Mouse (Mus musculus): ENCODE measurements at regions not wholly inside any gene's neighbourhood (a gene's known extent, or its start where the extent isn't known, plus 50 kb on each side); places are given as distances from the start of the nearest gene placed in this dataset.

- H3K36me3 ChIP-seq (ENCODE audit: insufficient read depth, low read length) = no peaks in the 10 kb centered on the region
- H3K4me2 ChIP-seq (replicated peaks; ENCODE audit: low read depth, low read length) = no peak overlapping the region
- no peaks in the 10 kb centered on the region for H3K27me3 ChIP-seq (ENCODE audit: insufficient read depth, low read length)
- no peak overlapping the region for H3K27ac ChIP-seq (ENCODE audit: low read length)
- ATAC-seq (ENCODE audit: low FRiP score, low TSS enrichment) = no peak
- 95% methylated on average over 1 of the region's 1 CpGs for WGBS
- no peak overlapping the region for H3K9ac ChIP-seq (replicated peaks; ENCODE audit: low read length)
- no peaks in the 10 kb centered on the region for H3K9me3 ChIP-seq (ENCODE audit: low read length)
- H3K4me1 ChIP-seq (ENCODE audit: insufficient read depth, low read length) = no peaks in the 10 kb centered on the region
- no peak overlapping the region for H3K4me3 ChIP-seq (ENCODE audit: low read length)
Observed at GRCm38 (mm10) chr13:92969579-92969978, 125.0 kb downstream of the Mtx3 start.

GRCm38 (mm10) chr13:92972891-92973290 lies 128.3 kb downstream of the Mtx3 start:
- no peak for ATAC-seq (ENCODE audit: low FRiP score, low TSS enrichment)
- no peak overlapping the region for H3K4me2 ChIP-seq (replicated peaks; ENCODE audit: low read depth, low read length)
- 81% methylated on average over 5 of the region's 5 CpGs for WGBS
- no peaks in the 10 kb centered on the region for H3K27me3 ChIP-seq (ENCODE audit: insufficient read depth, low read length)
- H3K9me3 ChIP-seq (ENCODE audit: low read length) = no peaks in the 10 kb centered on the region
- no peaks in the 10 kb centered on the region for H3K36me3 ChIP-seq (ENCODE audit: insufficient read depth, low read length)
- H3K27ac ChIP-seq (ENCODE audit: low read length) = no peak overlapping the region
- H3K9ac ChIP-seq (replicated peaks; ENCODE audit: low read length) = no peak overlapping the region
- H3K4me1 ChIP-seq (ENCODE audit: insufficient read depth, low read length) = no peaks in the 10 kb centered on the region
- H3K4me3 ChIP-seq (ENCODE audit: low read length) = no peak overlapping the region

- Histone ChIP-seq H3K27ac (ENCODE audit: low read length) (no peak overlapping the region), H3K4me1 (ENCODE audit: insufficient read depth, low read length) (no peaks in the 10 kb centered on the region), H3K27me3 (ENCODE audit: insufficient read depth, low read length) (no peaks in the 10 kb centered on the region), H3K9me3 (ENCODE audit: low read length) (no peaks in the 10 kb centered on the region), H3K4me3 (ENCODE audit: low read length) (no peak overlapping the region), H3K36me3 (ENCODE audit: insufficient read depth, low read length) (no peaks in the 10 kb centered on the region), H3K9ac (replicated peaks; ENCODE audit: low read length) (no peak overlapping the region), H3K4me2 (replicated peaks; ENCODE audit: low read depth, low read length) (no peak overlapping the region)
- 81% methylated on average over 4 of the region's 4 CpGs for WGBS
- no peak for ATAC-seq (ENCODE audit: low FRiP score, low TSS enrichment)
Observed at GRCm38 (mm10) chr13:92973791-92974190, 129.2 kb downstream of the Mtx3 start.

- Histone ChIP-seq H3K4me2 (replicated peaks; ENCODE audit: low read depth, low read length) (peak overlapping the region; percentile 53), H3K4me3 (ENCODE audit: low read length) (peak overlapping the region; percentile 19), H3K9me3 (ENCODE audit: low read length) (peaks cover 2% of the 10 kb centered on the region; the same call in 1 of the 2 replicates), H3K9ac (replicated peaks; ENCODE audit: low read length) (0 out of 2 replicates have a peak overlapping the region, but pooled peaks have one; percentile 28), H3K36me3 (ENCODE audit: insufficient read depth, low read length) (no peaks in the 10 kb centered on the region), H3K27ac (ENCODE audit: low read length) (no peak overlapping the region), H3K27me3 (ENCODE audit: insufficient read depth, low read length) (no peaks in the 10 kb centered on the region), H3K4me1 (ENCODE audit: insufficient read depth, low read length) (no peaks in the 10 kb centered on the region)
- WGBS = 47% methylated on average over 17 of the region's 17 CpGs
- ATAC-seq (ENCODE audit: low FRiP score, low TSS enrichment) = no peak
Observed at GRCm38 (mm10) chr13:92986719-92987553, 142.4 kb downstream of the Mtx3 start.

- ATAC-seq (ENCODE audit: low FRiP score, low TSS enrichment) = no peak
- Histone ChIP-seq H3K27me3 (ENCODE audit: insufficient read depth, low read length) (no peaks in the 10 kb centered on the region), H3K27ac (ENCODE audit: low read length) (no peak overlapping the region), H3K4me2 (replicated peaks; ENCODE audit: low read depth, low read length) (no peak overlapping the region), H3K36me3 (ENCODE audit: insufficient read depth, low read length) (no peaks in the 10 kb centered on the region), H3K9me3 (ENCODE audit: low read length) (peaks cover 1% of the 10 kb centered on the region; the same call in 1 of the 2 replicates), H3K4me1 (ENCODE audit: insufficient read depth, low read length) (no peaks in the 10 kb centered on the region), H3K4me3 (ENCODE audit: low read length) (no peak overlapping the region), H3K9ac (replicated peaks; ENCODE audit: low read length) (no peak overlapping the region)
- WGBS = 90% methylated on average over 6 of the region's 6 CpGs
Observed at GRCm38 (mm10) chr13:92987691-92988090, 143.1 kb downstream of the Mtx3 start.

- no peak for ATAC-seq (ENCODE audit: low FRiP score, low TSS enrichment)
- WGBS = 73% methylated on average over 9 of the region's 9 CpGs
- Histone ChIP-seq H3K36me3 (ENCODE audit: insufficient read depth, low read length) (no peaks in the 10 kb centered on the region), H3K9me3 (ENCODE audit: low read length) (no peaks in the 10 kb centered on the region), H3K9ac (replicated peaks; ENCODE audit: low read length) (no peak overlapping the region), H3K4me2 (replicated peaks; ENCODE audit: low read depth, low read length) (no peak overlapping the region), H3K4me1 (ENCODE audit: insufficient read depth, low read length) (no peaks in the 10 kb centered on the region), H3K4me3 (ENCODE audit: low read length) (no peak overlapping the region), H3K27me3 (ENCODE audit: insufficient read depth, low read length) (no peaks in the 10 kb centered on the region), H3K27ac (ENCODE audit: low read length) (no peak overlapping the region)
Observed at GRCm38 (mm10) chr13:92988600-92988999, 144.0 kb downstream of the Mtx3 start.

- H3K4me2 ChIP-seq (replicated peaks; ENCODE audit: low read depth, low read length) = no peak overlapping the region
- H3K9ac ChIP-seq (replicated peaks; ENCODE audit: low read length) = no peak overlapping the region
- H3K27ac ChIP-seq (ENCODE audit: low read length) = no peak overlapping the region
- no peaks in the 10 kb centered on the region for H3K9me3 ChIP-seq (ENCODE audit: low read length)
- 47% methylated on average over 14 of the region's 14 CpGs for WGBS
- no peaks in the 10 kb centered on the region for H3K27me3 ChIP-seq (ENCODE audit: insufficient read depth, low read length)
- no peak overlapping the region for H3K4me3 ChIP-seq (ENCODE audit: low read length)
- no peaks in the 10 kb centered on the region for H3K4me1 ChIP-seq (ENCODE audit: insufficient read depth, low read length)
- H3K36me3 ChIP-seq (ENCODE audit: insufficient read depth, low read length) = no peaks in the 10 kb centered on the region
- peak; percentile 60 for ATAC-seq (ENCODE audit: low FRiP score, low TSS enrichment)
Observed at GRCm38 (mm10) chr13:92990316-92991206, 146.0 kb downstream of the Mtx3 start.

All from kidney, embryonic 16.5 days (tissue).